Mouse (Mus musculus): ENCODE results near the gene Chst11.

The Chst11 gene

GRCm38 (mm10) chr10:83038166-83038565, 52.9 kb downstream of the Chst11 start:
- DNase-seq, result no peak

- DNase-seq, result no peak
Measured at GRCm38 (mm10) chr10:83039414-83039813, 54.1 kb downstream of the Chst11 start.

GRCm38 (mm10) chr10:83041875-83042274, 56.6 kb downstream of the Chst11 start:
- DNase-seq, result no peak

- no peak for DNase-seq
Measured at GRCm38 (mm10) chr10:83042613-83043477, 57.5 kb downstream of the Chst11 start.

GRCm38 (mm10) chr10:83043478-83044259, 58.4 kb downstream of the Chst11 start:
- no peak for DNase-seq

GRCm38 (mm10) chr10:83049174-83049780, 64.0 kb downstream of the Chst11 start:
- DNase-seq, result no peak

- no peak for DNase-seq
Measured at GRCm38 (mm10) chr10:83053886-83054550, 68.7 kb downstream of the Chst11 start.

- DNase-seq, result no peak
Measured at GRCm38 (mm10) chr10:83056291-83056690, 71.0 kb downstream of the Chst11 start.

- DNase-seq, result no peak
Measured at GRCm38 (mm10) chr10:83056866-83057265, 71.6 kb downstream of the Chst11 start.

GRCm38 (mm10) chr10:83060066-83060782, 74.9 kb downstream of the Chst11 start:
- no peak for DNase-seq

GRCm38 (mm10) chr10:83062315-83062714, 77.0 kb downstream of the Chst11 start:
- peak; percentile 62 for DNase-seq

- DNase-seq, result no peak
Measured at GRCm38 (mm10) chr10:83064796-83065195, 79.5 kb downstream of the Chst11 start.

GRCm38 (mm10) chr10:83066159-83066558, 80.9 kb downstream of the Chst11 start:
- DNase-seq, result no peak

- DNase-seq, result no peak
Measured at GRCm38 (mm10) chr10:83067305-83067704, 82.0 kb downstream of the Chst11 start.

GRCm38 (mm10) chr10:83068466-83068865, 83.2 kb downstream of the Chst11 start:
- no peak for DNase-seq

GRCm38 (mm10) chr10:83069791-83070190, 84.5 kb downstream of the Chst11 start:
- DNase-seq, result no peak

- no peak for DNase-seq
Measured at GRCm38 (mm10) chr10:83071785-83072580, 86.7 kb downstream of the Chst11 start.

- DNase-seq, result no peak
Measured at GRCm38 (mm10) chr10:83073119-83073518, 87.8 kb downstream of the Chst11 start.

- DNase-seq, result no peak
Measured at GRCm38 (mm10) chr10:83076816-83077215, 91.5 kb downstream of the Chst11 start.

- DNase-seq, result no peak
Measured at GRCm38 (mm10) chr10:83078723-83079122, 93.4 kb downstream of the Chst11 start.

- no peak for DNase-seq
Measured at GRCm38 (mm10) chr10:83079755-83080154, 94.5 kb downstream of the Chst11 start.

All from cerebellum, adult 11 months (tissue).